Mouse (Mus musculus) lung, embryonic 14.5 days (tissue): ENCODE data around the gene Zfp9. TPM values are rescaled to one million over a fixed set of nuclear protein-coding genes. Genes with fewer than 3 reads are reported as not detected.

Experiments used
- ATAC-seq: fragments of 200-750 bp; cut with Nextera tagmentation; 2 replicates; pipeline ENCODE4 v1.8.0; 2017; ENCODE audit warnings: mild to moderate bottlenecking, moderate TSS enrichment, moderate library complexity; ENCODE audit not compliant: insufficient read depth
- DNase-seq: peaks from one replicate; pipeline ENCODE4 v3.0.0-alpha.2; 2015
- H3K27ac ChIP-seq: fragments of 300-500 bp; sonication (generic); 2 replicates; pipeline ENCODE4 v1.5.1; 2014; ENCODE audit warnings: low read depth, mild to moderate bottlenecking, moderate library complexity
- H3K27me3 ChIP-seq: fragments of 300-500 bp; sonication (generic); 2 replicates; pipeline ENCODE4 v1.6.1; 2014; ENCODE audit warnings: low read length, control low read depth; ENCODE audit not compliant: insufficient read depth
- H3K36me3 ChIP-seq: fragments of 300-500 bp; sonication (generic); 2 replicates; pipeline ENCODE4 v1.6.1; 2014; ENCODE audit warnings: control low read depth; ENCODE audit not compliant: insufficient read depth
- H3K4me1 ChIP-seq: fragments of 300-500 bp; sonication (generic); 2 replicates; pipeline ENCODE4 v1.6.1; 2014; ENCODE audit warnings: antibody characterized with exemption, control low read depth; ENCODE audit not compliant: insufficient read depth
- H3K4me2 ChIP-seq: fragments of 300-500 bp; sonication (generic); 2 replicates; pipeline ENCODE4 v1.6.1; 2014; ENCODE audit warnings: mild to moderate bottlenecking
- H3K4me3 ChIP-seq: fragments of 300-500 bp; sonication (generic); 2 replicates; pipeline ENCODE4 v1.5.1; 2014; ENCODE audit warnings: low read depth, low read length
- H3K9ac ChIP-seq: fragments of 300-500 bp; sonication (generic); 2 replicates; pipeline ENCODE4 v1.6.1; 2014
- H3K9me3 ChIP-seq: fragments of 300-500 bp; sonication (generic); 2 replicates; pipeline ENCODE4 v1.6.1; 2016; ENCODE audit warnings: low read depth, low read length, control low read depth
- CTCF ChIP-seq: IDR thresholded peaks from 2 replicates; pipeline ENCODE4 v1.5.1; 2016; ENCODE audit warnings: antibody characterized with exemption, low read depth
- WGBS: fragments of 180-500 bp; shearing (Covaris S2); extraction: QIAGEN DNeasy Blood & Tissue Kit; methylation state at CpG from one replicate; pipeline ENCODE4 v1.1.7; 2014; 5-methylcytosine and 5-hydroxymethylcytosine counted together
- polyA plus RNA-seq: library from polyadenylated mRNA; unstranded; fragments of >200 nt; fragmentation: Nextera tagmentation; extraction: Ambion mirVana; gene quantifications from 2 replicates; pipeline ENCODE4 v1.2.1, GENCODE M21; 2014

The Zfp9 gene
- polyA plus RNA-seq: 13.1 and 13.4 TPM in 2 replicates

- Histone ChIP-seq H3K27ac (peak within 1 kb of the TSS; percentile 94), H3K27me3 (no peaks in the 10 kb centered on the region), H3K4me2 (peak within 1 kb of the TSS; percentile 76), H3K9ac (peak within 1 kb of the TSS; percentile 84), H3K4me1 (0 out of 2 replicates have a peak, but pooled peaks cover 5% of the 10 kb centered on the region), H3K4me3 (peak within 1 kb of the TSS; percentile 46), H3K9me3 (no peaks in the 10 kb centered on the region), H3K36me3 (peaks cover 25% of the 10 kb centered on the region)
- under 1% methylated on average over 46 of the region's 57 CpGs for WGBS
- DNase-seq (peak; percentile 92), ATAC-seq (peak; percentile 95)
- no peak for TF ChIP-seq CTCF
These were observed at the start of gene Zfp9 for GRCm38 (mm10) chr6:118478957-118479708. Gene Zfp9, minus strand, starts transcription at chr6:118479320.

GRCm38 (mm10) chr6:118520668-118521067 lies 41.5 kb upstream of the Zfp9 start:
- Histone ChIP-seq H3K9ac (no peak overlapping the region), H3K4me2 (no peak overlapping the region), H3K9me3 (no peaks in the 10 kb centered on the region), H3K27ac (no peak overlapping the region), H3K4me3 (no peak overlapping the region), H3K4me1 (no peaks in the 10 kb centered on the region), H3K36me3 (peaks cover 88% of the 10 kb centered on the region), H3K27me3 (no peaks in the 10 kb centered on the region)
- 90% methylated on average over 7 of the region's 7 CpGs for WGBS
- TF ChIP-seq CTCF: no peak
- no peak for DNase-seq
- no peak for ATAC-seq

- no peak for ATAC-seq
- Histone ChIP-seq H3K4me2 (no peak overlapping the region), H3K4me3 (no peak overlapping the region), H3K9ac (no peak overlapping the region), H3K27me3 (no peaks in the 10 kb centered on the region), H3K36me3 (peaks cover 52% of the 10 kb centered on the region), H3K27ac (no peak overlapping the region), H3K4me1 (no peaks in the 10 kb centered on the region), H3K9me3 (no peaks in the 10 kb centered on the region)
- no peak for TF ChIP-seq CTCF
- WGBS: 86% methylated on average over 12 of the region's 12 CpGs
- no peak for DNase-seq
These were observed 34.4 kb upstream of the Zfp9 start for GRCm38 (mm10) chr6:118513335-118514012.

- Histone ChIP-seq H3K9me3 (no peaks in the 10 kb centered on the region), H3K4me2 (no peak overlapping the region), H3K27ac (no peak overlapping the region), H3K9ac (no peak overlapping the region), H3K4me3 (no peak overlapping the region), H3K27me3 (no peaks in the 10 kb centered on the region), H3K4me1 (no peaks in the 10 kb centered on the region), H3K36me3 (peaks cover 21% of the 10 kb centered on the region)
- DNase-seq (no peak), ATAC-seq (no peak)
- 81% methylated on average over 7 of the region's 7 CpGs for WGBS
- no peak for TF ChIP-seq CTCF
These were observed 19.9 kb upstream of the Zfp9 start for GRCm38 (mm10) chr6:118499010-118499409.

- TF ChIP-seq CTCF: no peak
- Histone ChIP-seq H3K27ac (no peak overlapping the region), H3K4me2 (no peak overlapping the region), H3K27me3 (no peaks in the 10 kb centered on the region), H3K9ac (no peak overlapping the region), H3K36me3 (peaks cover 2% of the 10 kb centered on the region; the same call in 1 of the 2 replicates), H3K4me1 (0 out of 2 replicates have a peak, but pooled peaks cover 5% of the 10 kb centered on the region), H3K9me3 (no peaks in the 10 kb centered on the region), H3K4me3 (no peak overlapping the region)
- ATAC-seq: no peak
- no peak for DNase-seq
- WGBS: 82% methylated on average over 1 of the region's 1 CpGs
These were observed 3.0 kb upstream of the Zfp9 start for GRCm38 (mm10) chr6:118482125-118482524.

- TF ChIP-seq CTCF: no peak
- ATAC-seq: 0 out of 2 replicates have a peak, but pooled peaks have one; percentile 13
- H3K27ac ChIP-seq: peak overlapping the region; percentile 94
- peak overlapping the region; percentile 76 for H3K4me2 ChIP-seq
- H3K27me3 ChIP-seq: no peaks in the 10 kb centered on the region
- peak overlapping the region; percentile 46 for H3K4me3 ChIP-seq
- H3K36me3 ChIP-seq: peaks cover 27% of the 10 kb centered on the region
- 19% methylated on average over 10 of the region's 10 CpGs for WGBS
- H3K9ac ChIP-seq: peak overlapping the region; percentile 84
- 0 out of 2 replicates have a peak, but pooled peaks cover 5% of the 10 kb centered on the region for H3K4me1 ChIP-seq
- no peaks in the 10 kb centered on the region for H3K9me3 ChIP-seq
- DNase-seq: peak; percentile 53
These were observed 990 bp downstream of the Zfp9 start for GRCm38 (mm10) chr6:118477875-118478785.
